Mouse (Mus musculus) liver, embryonic 16.5 days (tissue): ENCODE measurements at regions not wholly inside any gene's neighbourhood (a gene's known extent, or its start where the extent isn't known, plus 50 kb on each side); places are given as distances from the start of the nearest gene placed in this dataset.

Experiments used
- ATAC-seq: fragments of 200-750 bp; cut with Nextera tagmentation; 2 replicates; pipeline ENCODE4 v1.8.0; 2017; ENCODE audit warnings: low read depth, mild to moderate bottlenecking, moderate number of reproducible peaks, moderate library complexity
- H3K27ac ChIP-seq: fragments of 300-500 bp; sonication (generic); 2 replicates; pipeline ENCODE4 v1.5.1; 2014; ENCODE audit warnings: mild to moderate bottlenecking, low read length
- H3K27me3 ChIP-seq: fragments of 300-500 bp; sonication (generic); 2 replicates; pipeline ENCODE4 v1.6.1; 2014; ENCODE audit warnings: low read depth, low read length, mixed read lengths; ENCODE audit not compliant: control insufficient read depth, insufficient read depth
- H3K36me3 ChIP-seq: fragments of 300-500 bp; sonication (generic); 2 replicates; pipeline ENCODE4 v1.6.1; 2014; ENCODE audit warnings: mild to moderate bottlenecking; ENCODE audit not compliant: control insufficient read depth, insufficient read depth
- H3K4me1 ChIP-seq: fragments of 300-500 bp; sonication (generic); 2 replicates; pipeline ENCODE4 v1.6.1; 2014; ENCODE audit warnings: low read depth, low read length, mixed read lengths; ENCODE audit not compliant: control insufficient read depth
- H3K4me2 ChIP-seq: fragments of 300-500 bp; sonication (generic); 2 replicates; pipeline ENCODE4 v1.6.1; 2014; ENCODE audit warnings: low read depth, low read length, mixed read lengths
- H3K4me3 ChIP-seq: fragments of 300-500 bp; sonication (generic); 2 replicates; pipeline ENCODE4 v1.5.1; 2014; ENCODE audit warnings: low read depth, mild to moderate bottlenecking, low read length
- H3K9ac ChIP-seq: fragments of 300-500 bp; sonication (generic); 2 replicates; pipeline ENCODE4 v1.6.1; 2014; ENCODE audit warnings: low read depth, low read length
- H3K9me3 ChIP-seq: fragments of 300-500 bp; sonication (generic); replicated peaks from 2 replicates; pipeline ENCODE4 v1.6.1; 2016; ENCODE audit warnings: low read length; ENCODE audit not compliant: control insufficient read depth
- WGBS: fragments of 180-500 bp; shearing (Covaris S2); extraction: QIAGEN DNeasy Blood & Tissue Kit; methylation state at CpG from one replicate; pipeline ENCODE4 v1.1.7; 2014; ENCODE audit not compliant: insufficient replicate concordance; 5-methylcytosine and 5-hydroxymethylcytosine counted together

- H3K27me3 ChIP-seq, result no peaks in the 10 kb centered on the region
- H3K27ac ChIP-seq, result no peak overlapping the region
- WGBS, result 68% methylated on average over 3 of the region's 3 CpGs
- no peak overlapping the region for H3K9ac ChIP-seq
- H3K36me3 ChIP-seq, result no peaks in the 10 kb centered on the region
- ATAC-seq, result no peak
- no peak overlapping the region for H3K4me3 ChIP-seq
- H3K4me1 ChIP-seq, result no peaks in the 10 kb centered on the region
- no peaks in the 10 kb centered on the region for H3K9me3 ChIP-seq
- no peak overlapping the region for H3K4me2 ChIP-seq
These were observed 125.2 kb upstream of the Pkn2 start for GRCm38 (mm10) chr3:143007047-143007446.

GRCm38 (mm10) chr3:143001952-143002351, 120.1 kb upstream of the Pkn2 start:
- H3K4me1 ChIP-seq, result no peaks in the 10 kb centered on the region
- ATAC-seq, result no peak
- 57% methylated on average over 5 of the region's 5 CpGs for WGBS
- no peak overlapping the region for H3K4me3 ChIP-seq
- no peak overlapping the region for H3K9ac ChIP-seq
- no peak overlapping the region for H3K4me2 ChIP-seq
- H3K27ac ChIP-seq, result no peak overlapping the region
- no peaks in the 10 kb centered on the region for H3K9me3 ChIP-seq
- no peaks in the 10 kb centered on the region for H3K27me3 ChIP-seq
- no peaks in the 10 kb centered on the region for H3K36me3 ChIP-seq

- no peaks in the 10 kb centered on the region for H3K9me3 ChIP-seq
- H3K4me2 ChIP-seq, result no peak overlapping the region
- 35% methylated on average over 3 of the region's 3 CpGs for WGBS
- no peaks in the 10 kb centered on the region for H3K36me3 ChIP-seq
- no peak overlapping the region for H3K9ac ChIP-seq
- H3K4me3 ChIP-seq, result no peak overlapping the region
- H3K4me1 ChIP-seq, result no peaks in the 10 kb centered on the region
- no peaks in the 10 kb centered on the region for H3K27me3 ChIP-seq
- no peak overlapping the region for H3K27ac ChIP-seq
- no peak for ATAC-seq
These were observed 114.4 kb upstream of the Pkn2 start for GRCm38 (mm10) chr3:142995981-142996743.

- Histone ChIP-seq H3K36me3 (no peaks in the 10 kb centered on the region), H3K4me1 (no peaks in the 10 kb centered on the region), H3K4me3 (no peak overlapping the region), H3K27me3 (no peaks in the 10 kb centered on the region), H3K9me3 (no peaks in the 10 kb centered on the region), H3K27ac (no peak overlapping the region), H3K4me2 (no peak overlapping the region), H3K9ac (no peak overlapping the region)
- 74% methylated on average over 5 of the region's 5 CpGs for WGBS
- ATAC-seq, result no peak
These were observed 102.7 kb upstream of the Pkn2 start for GRCm38 (mm10) chr3:142984547-142984946.

GRCm38 (mm10) chr3:142981221-142981620, 99.4 kb upstream of the Pkn2 start:
- Histone ChIP-seq H3K27me3 (no peaks in the 10 kb centered on the region), H3K9ac (no peak overlapping the region), H3K4me1 (no peaks in the 10 kb centered on the region), H3K27ac (no peak overlapping the region), H3K4me3 (no peak overlapping the region), H3K9me3 (no peaks in the 10 kb centered on the region), H3K4me2 (no peak overlapping the region), H3K36me3 (no peaks in the 10 kb centered on the region)
- WGBS, result 59% methylated on average over 3 of the region's 3 CpGs
- ATAC-seq, result no peak

GRCm38 (mm10) chr3:142979161-142979560, 97.4 kb upstream of the Pkn2 start:
- ATAC-seq, result no peak
- Histone ChIP-seq H3K9ac (no peak overlapping the region), H3K4me1 (no peaks in the 10 kb centered on the region), H3K27me3 (no peaks in the 10 kb centered on the region), H3K9me3 (no peaks in the 10 kb centered on the region), H3K27ac (no peak overlapping the region), H3K4me2 (no peak overlapping the region), H3K36me3 (no peaks in the 10 kb centered on the region), H3K4me3 (no peak overlapping the region)
- WGBS, result 45% methylated on average over 4 of the region's 4 CpGs

GRCm38 (mm10) chr3:142976519-142977394, 95.0 kb upstream of the Pkn2 start:
- Histone ChIP-seq H3K4me2 (no peak overlapping the region), H3K36me3 (no peaks in the 10 kb centered on the region), H3K27me3 (no peaks in the 10 kb centered on the region), H3K9ac (no peak overlapping the region), H3K4me1 (no peaks in the 10 kb centered on the region), H3K27ac (no peak overlapping the region), H3K9me3 (no peaks in the 10 kb centered on the region), H3K4me3 (no peak overlapping the region)
- WGBS, result 71% methylated on average over 7 of the region's 7 CpGs
- no peak for ATAC-seq

- Histone ChIP-seq H3K27me3 (no peaks in the 10 kb centered on the region), H3K9ac (no peak overlapping the region), H3K4me2 (no peak overlapping the region), H3K36me3 (no peaks in the 10 kb centered on the region), H3K9me3 (no peaks in the 10 kb centered on the region), H3K4me3 (no peak overlapping the region), H3K4me1 (no peaks in the 10 kb centered on the region), H3K27ac (no peak overlapping the region)
- ATAC-seq, result no peak
- 79% methylated on average over 8 of the region's 8 CpGs for WGBS
These were observed 93.8 kb upstream of the Pkn2 start for GRCm38 (mm10) chr3:142975606-142976005.

GRCm38 (mm10) chr3:142969501-142969900, 87.7 kb upstream of the Pkn2 start:
- no peak overlapping the region for H3K27ac ChIP-seq
- H3K4me1 ChIP-seq, result no peaks in the 10 kb centered on the region
- no peaks in the 10 kb centered on the region for H3K36me3 ChIP-seq
- no peak overlapping the region for H3K4me3 ChIP-seq
- WGBS, result 59% methylated on average over 2 of the region's 2 CpGs
- H3K27me3 ChIP-seq, result no peaks in the 10 kb centered on the region
- no peak overlapping the region for H3K4me2 ChIP-seq
- no peak for ATAC-seq
- no peak overlapping the region for H3K9ac ChIP-seq
- H3K9me3 ChIP-seq, result no peaks in the 10 kb centered on the region
